Mouse (Mus musculus): Measurements from ENCODE around the gene Gnb4. TPM values are rescaled to one million over a fixed set of nuclear protein-coding genes. Genes with fewer than 3 reads are reported as not detected.
A peak's percentile ranks its signal among the peaks of the same experiment; 100 is the strongest.

Gene Gnb4
- total RNA-seq (2021): 10 to 100 TPM; 43.7 to 44.9 TPM

GRCm38 (mm10) chr3:32616331-32617052 lies at the start of gene Gnb4:
Gnb4 (minus strand) TSS chr3:32616585.
- intact Hi-C loops (cut with DNase I): no loop called here
- DNase-seq (ENCODE audit: low spot score in 2 of 2): peak; percentile 31 to 33

- intact Hi-C loops (cut with DNase I): no loop called here
- DNase-seq (ENCODE audit: low spot score in 2 of 2): no peak
Measured at GRCm38 (mm10) chr3:32661556-32661930, 45.2 kb upstream of the Gnb4 start.

DNA sequence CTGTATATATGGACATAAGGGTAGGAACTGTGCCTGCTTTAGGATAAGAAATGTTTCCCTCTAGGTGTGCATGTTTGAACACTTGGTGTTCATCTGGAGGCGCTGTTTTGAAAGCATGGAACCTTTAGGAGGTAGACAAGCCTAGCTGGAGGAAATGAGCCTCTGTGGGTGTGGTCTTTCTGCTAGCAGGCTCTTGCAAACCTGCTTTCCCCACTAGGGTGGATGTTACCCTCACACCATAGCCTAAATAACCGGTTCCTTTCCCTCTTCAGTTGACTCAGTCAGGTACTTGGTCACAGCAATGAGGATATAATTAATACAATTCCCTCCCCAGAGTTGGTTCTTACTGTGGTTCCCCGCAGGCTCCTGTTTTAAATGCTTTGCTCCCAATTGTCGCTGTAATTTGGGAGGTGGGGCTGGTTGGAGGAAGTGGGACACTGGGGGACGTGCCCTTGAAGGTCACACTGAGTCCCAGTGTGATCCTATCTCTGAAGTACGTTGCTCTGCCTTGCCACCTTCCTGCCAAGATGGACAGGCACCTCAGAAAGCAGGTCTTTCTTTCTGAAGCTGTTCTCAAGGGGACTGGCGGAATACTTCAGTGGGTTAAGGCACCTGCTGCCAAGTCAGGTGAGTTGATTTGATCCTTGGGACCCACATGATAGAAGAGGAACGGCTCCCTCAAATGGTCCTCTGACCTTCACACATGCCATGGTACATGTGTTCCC lies 44.6 kb upstream of the Gnb4 start:
- no peak for DNase-seq (ENCODE audit: low spot score in 2 of 2)
- intact Hi-C loops (cut with DNase I): no loop called here

DNA sequence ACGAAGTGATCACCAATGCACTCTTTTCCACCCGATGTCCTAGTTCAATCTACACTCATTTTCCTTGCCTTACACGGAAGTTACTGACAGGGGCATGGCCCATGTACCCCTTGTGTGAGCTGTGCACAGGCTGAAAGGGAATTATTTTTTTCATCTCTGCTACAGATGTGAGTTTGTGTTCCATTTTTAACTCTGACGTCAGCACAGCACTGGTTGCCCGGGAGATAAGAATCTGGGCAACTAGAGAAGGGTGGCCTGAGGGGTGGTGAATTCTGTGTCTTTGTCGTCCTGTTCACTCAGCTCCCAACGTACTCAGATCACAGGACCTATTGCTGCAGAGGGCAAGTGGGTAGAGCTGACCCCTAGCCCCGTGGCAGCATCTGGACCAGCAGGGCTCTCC lies 43.9 kb upstream of the Gnb4 start:
- no peak for DNase-seq (ENCODE audit: low spot score in 2 of 2)
- intact Hi-C loops (cut with DNase I): no loop called here

DNA sequence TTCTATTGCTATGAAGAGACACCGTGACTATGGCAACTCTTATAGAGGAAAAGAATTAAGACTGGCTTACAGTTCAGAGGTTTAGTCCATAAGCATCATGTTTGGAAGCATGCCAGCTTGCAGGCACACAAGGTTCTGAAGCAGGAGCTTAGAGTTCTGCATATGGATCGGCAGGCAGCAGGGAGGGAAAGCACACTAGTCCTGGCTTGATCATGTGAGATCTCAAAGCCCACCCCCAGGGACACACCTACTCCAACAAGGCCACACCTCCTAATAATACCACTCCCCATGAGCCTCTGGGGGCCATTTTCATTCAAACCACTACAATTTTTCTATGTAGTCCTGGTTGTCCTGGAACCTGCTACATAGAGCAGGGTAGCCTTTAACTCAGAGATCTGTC lies 43.1 kb upstream of the Gnb4 start:
- intact Hi-C loops (cut with DNase I): no loop called here
- DNase-seq (ENCODE audit: low spot score in 2 of 2): no peak

DNA sequence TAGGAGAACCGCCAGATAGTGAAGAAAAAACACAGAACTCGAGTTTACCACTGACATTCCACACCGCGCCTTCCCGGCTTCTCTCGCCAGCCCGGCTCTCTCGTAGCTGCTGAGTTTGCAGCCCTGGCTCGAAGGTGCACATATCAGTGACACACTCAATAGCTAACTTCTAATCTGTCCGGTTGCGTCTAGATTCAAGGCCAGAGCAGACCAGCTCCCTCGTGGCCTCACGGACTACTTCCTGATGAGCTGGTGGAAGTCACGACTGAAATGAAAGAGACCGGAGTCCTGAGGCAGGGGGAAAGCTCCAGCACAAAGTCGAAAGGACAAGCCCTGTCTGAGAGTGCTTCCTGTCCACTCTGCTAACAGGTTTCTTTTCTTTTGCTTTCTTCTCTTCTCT lies 42.4 kb upstream of the Gnb4 start:
- intact Hi-C loops (cut with DNase I): no loop called here
- DNase-seq (ENCODE audit: low spot score in 2 of 2): no peak

DNA sequence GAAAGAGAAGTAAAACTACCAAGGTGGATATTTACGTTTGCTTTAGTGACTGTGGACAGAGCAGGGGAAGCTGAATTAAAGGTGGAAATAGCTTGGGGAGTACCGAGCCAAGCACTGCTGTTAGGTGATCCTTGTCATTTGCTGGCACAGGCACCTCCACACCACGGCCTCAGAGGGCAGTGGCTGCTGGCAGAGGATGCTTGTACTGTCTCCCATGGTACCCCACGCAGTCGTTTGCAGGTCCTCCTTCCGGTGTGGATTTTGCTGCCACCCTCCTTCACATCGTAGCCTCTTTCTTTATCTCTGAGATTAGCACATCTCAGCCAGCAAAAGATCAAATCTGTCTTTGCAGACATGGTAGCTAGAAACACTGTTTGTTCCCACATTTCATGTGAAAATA lies 42.0 kb upstream of the Gnb4 start:
- intact Hi-C loops (cut with DNase I): no loop called here
- no peak for DNase-seq (ENCODE audit: low spot score in 2 of 2)

DNA sequence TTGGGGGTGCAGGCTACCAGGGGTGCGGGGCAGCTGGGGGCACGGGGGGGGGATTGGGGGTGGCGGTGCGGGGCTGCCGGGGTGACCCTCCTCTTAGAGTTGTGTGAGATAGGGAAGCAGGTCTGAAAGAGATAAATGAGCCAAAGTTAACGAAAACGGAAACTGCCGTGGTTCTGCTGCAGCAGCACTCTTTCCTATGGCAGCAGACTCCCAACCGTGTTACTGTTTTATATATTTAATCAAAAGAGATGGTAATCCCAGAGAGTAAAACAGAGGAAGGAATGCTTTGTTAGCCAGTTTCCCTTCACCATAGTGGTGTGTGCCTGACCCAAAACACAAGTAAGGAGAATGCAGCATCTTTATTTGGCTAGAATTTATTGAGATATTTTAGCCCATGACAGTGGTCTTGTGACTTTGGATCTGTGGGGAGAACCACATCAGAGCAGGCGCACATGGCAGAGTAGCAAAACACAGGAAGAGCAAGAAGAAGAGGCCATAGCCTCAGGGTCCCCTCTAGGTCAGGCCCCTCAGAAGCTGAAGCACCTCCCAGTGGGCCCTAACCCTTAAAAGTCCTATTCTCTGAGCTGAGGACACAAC lies 40.1 kb upstream of the Gnb4 start:
- intact Hi-C loops (cut with DNase I): no loop called here

DNA sequence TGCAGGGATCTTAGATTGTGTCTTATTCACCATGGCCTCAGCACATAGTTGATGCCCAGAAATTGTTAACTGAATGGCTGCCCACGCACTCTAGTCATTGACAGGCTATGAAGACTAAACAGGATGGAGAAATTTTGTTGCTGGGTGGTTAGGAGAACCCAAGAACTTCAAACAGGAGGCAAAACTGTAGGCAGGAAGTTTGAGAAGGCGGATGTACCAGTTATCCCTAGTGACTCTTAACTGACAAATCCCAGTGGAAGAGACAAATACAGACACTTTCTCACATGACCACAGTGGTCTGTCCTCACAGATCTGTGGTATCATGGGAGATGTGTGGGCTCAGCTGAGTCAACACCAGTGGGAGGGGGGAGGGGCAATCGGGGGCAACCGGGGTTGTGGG lies 39.6 kb upstream of the Gnb4 start:
- intact Hi-C loops (cut with DNase I): no loop called here
- no peak for DNase-seq (ENCODE audit: low spot score in 2 of 2)

More for the DNA sequence above, 40.1 kb upstream of the Gnb4 start:
- DNase-seq (ENCODE audit: low spot score in 2 of 2): no peak

DNA sequence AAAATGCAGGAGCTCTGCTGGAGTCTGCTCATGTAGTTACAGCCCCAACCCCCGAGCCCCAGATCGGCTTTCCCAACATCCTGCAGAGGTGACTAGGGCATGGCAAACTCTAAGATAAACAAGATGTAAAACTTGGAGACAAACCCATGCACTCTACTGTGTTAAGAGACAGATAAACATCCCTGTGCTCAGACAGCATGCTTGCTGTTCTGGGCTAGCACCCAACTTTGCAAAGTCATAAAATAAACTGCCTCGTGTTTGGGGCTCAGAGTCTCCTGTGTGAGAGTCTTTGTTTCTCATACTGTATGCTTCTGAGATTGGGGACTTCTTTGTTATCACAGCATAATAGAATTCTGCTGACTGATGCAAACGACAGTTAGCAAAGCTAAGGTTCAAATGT lies 36.4 kb upstream of the Gnb4 start:
- intact Hi-C loops (cut with DNase I): no loop called here
- no peak for DNase-seq (ENCODE audit: low spot score in 2 of 2)

GRCm38 (mm10) chr3:32649284-32649683 lies 32.9 kb upstream of the Gnb4 start:
- no peak for DNase-seq (ENCODE audit: low spot score in 2 of 2)
- intact Hi-C loops (cut with DNase I): no loop called here

DNA sequence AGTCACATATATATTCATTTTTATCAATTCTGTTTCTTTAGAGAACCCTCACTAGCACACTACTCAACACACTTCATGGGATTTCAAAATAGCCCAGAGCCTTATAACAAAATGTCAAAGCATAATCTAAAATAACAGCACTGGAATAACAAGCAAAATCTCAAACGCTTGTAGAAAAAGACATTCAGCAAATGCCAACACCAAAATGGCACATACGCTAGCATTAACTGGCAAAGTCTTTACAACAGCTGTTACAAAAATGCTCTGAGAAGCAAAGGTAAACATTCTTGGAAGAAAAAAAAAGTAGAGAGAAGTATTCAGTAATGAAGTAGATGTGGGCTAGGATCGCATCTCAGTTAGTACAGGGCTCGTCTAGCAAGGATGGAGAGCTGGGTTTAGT lies 30.5 kb upstream of the Gnb4 start:
- no peak for DNase-seq (ENCODE audit: low spot score in 2 of 2)
- intact Hi-C loops (cut with DNase I): no loop called here

- intact Hi-C loops (cut with DNase I): no loop called here
- DNase-seq (ENCODE audit: low spot score in 2 of 2): no peak
Measured at GRCm38 (mm10) chr3:32644751-32645150, 28.4 kb upstream of the Gnb4 start.

DNA sequence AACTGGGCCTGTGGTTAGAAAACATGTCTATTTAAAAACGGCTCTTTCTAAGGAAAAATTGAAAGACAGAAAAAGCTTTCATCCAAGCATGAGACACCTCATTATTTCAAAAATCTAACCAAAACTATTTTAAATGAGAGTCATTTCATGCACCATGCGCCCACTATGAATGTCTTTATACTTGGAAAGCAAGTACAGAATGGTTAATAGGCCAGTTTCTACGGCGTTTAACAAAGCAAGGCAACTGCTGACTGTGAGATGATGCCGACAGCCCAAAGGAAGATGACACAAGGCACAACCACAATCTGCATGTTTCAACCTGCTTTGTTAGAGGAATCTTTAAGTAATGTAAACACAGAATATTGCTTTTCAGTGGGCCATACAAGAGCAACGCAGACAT lies 25.7 kb upstream of the Gnb4 start:
- no peak for DNase-seq (ENCODE audit: low spot score in 2 of 2)
- intact Hi-C loops (cut with DNase I): no loop called here

GRCm38 (mm10) chr3:32638240-32638639 lies 21.9 kb upstream of the Gnb4 start:
- intact Hi-C loops (cut with DNase I): no loop called here
- no peak for DNase-seq (ENCODE audit: low spot score in 2 of 2)

- DNase-seq (ENCODE audit: low spot score in 2 of 2): no peak
- intact Hi-C loops (cut with DNase I): no loop called here
Measured at GRCm38 (mm10) chr3:32632760-32633264, 16.4 kb upstream of the Gnb4 start.

GRCm38 (mm10) chr3:32630210-32630609 lies 13.8 kb upstream of the Gnb4 start:
- DNase-seq (ENCODE audit: low spot score in 2 of 2): no peak
- intact Hi-C loops (cut with DNase I): no loop called here

DNA sequence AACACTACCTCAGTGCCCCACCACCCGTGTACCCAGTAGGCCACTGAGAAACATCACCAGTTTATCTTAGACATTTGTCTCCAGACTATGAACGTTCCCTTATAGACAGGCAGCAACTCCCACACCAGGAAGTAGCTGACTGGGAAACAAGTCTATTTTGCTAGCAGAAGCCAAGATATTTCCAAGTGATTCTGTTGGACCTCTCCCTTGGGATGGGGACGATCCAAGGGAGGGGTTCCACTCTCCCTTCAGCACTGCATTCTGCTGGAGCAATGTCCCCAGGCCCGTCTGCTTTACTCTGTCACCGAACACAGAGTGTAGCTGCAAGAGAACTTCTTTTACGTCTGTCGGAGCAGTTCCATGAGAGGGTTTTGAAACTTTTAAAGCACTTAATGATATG lies 11.8 kb upstream of the Gnb4 start:
- intact Hi-C loops (cut with DNase I): no loop called here

GRCm38 (mm10) chr3:32622106-32622505 lies 5.7 kb upstream of the Gnb4 start:
- DNase-seq (ENCODE audit: low spot score in 2 of 2): no peak
- intact Hi-C loops (cut with DNase I): no loop called here

More for the DNA sequence above, 11.8 kb upstream of the Gnb4 start:
- no peak for DNase-seq (ENCODE audit: low spot score in 2 of 2)

- DNase-seq (ENCODE audit: low spot score in 2 of 2): no peak
- intact Hi-C loops (cut with DNase I): no loop called here
Measured at GRCm38 (mm10) chr3:32621658-32622057, 5.3 kb upstream of the Gnb4 start.

Data from left cerebral cortex, postnatal 36 days (tissue).